Mouse (Mus musculus) heart, postnatal 4 days (tissue): ENCODE measurements around the gene Rrp12. TPM values are rescaled to one million over a fixed set of nuclear protein-coding genes. Genes with fewer than 3 reads are reported as not detected.
"Not testable (repeated sequence)": the region's sequence is repeated elsewhere in the genome, so short reads cannot be mapped to it uniquely, and the experiment has no call there.

Experiments
- DNase-seq: peaks from one replicate; pipeline ENCODE4 v3.0.0; 2021
- total RNA-seq, 2 experiments: library from RNA; stranded (reverse); gene quantifications; 2 replicates each; pipeline ENCODE4 v1.2.3; 2021

Rrp12 gene
- total RNA-seq: 10 to 100 TPM; 19.9 to 23.4 TPM

- DNase-seq: peak; percentile 79
Observed at GRCm38 (mm10) chr19:41895460-41896318, at the start of gene Rrp12. Gene Rrp12 (minus strand): TSS chr19:41896173.

- no peak for DNase-seq
Observed at GRCm38 (mm10) chr19:41943841-41944240, 47.9 kb upstream of the Rrp12 start.

GRCm38 (mm10) chr19:41938539-41938938 is 42.6 kb upstream of the Rrp12 start:
- no peak for DNase-seq

- DNase-seq: no peak
Observed at GRCm38 (mm10) chr19:41935921-41936320, 39.9 kb upstream of the Rrp12 start.

GRCm38 (mm10) chr19:41934124-41934523 is 38.2 kb upstream of the Rrp12 start:
- no peak for DNase-seq

- DNase-seq: peak; percentile 99
Observed at GRCm38 (mm10) chr19:41933179-41934086, 37.5 kb upstream of the Rrp12 start, which contains the start of the genes Exosc1 and Zdhhc16. Gene Exosc1 (minus strand): TSS chr19:41933423. Gene Zdhhc16 (plus strand): TSS chr19:41933480.

DNA sequence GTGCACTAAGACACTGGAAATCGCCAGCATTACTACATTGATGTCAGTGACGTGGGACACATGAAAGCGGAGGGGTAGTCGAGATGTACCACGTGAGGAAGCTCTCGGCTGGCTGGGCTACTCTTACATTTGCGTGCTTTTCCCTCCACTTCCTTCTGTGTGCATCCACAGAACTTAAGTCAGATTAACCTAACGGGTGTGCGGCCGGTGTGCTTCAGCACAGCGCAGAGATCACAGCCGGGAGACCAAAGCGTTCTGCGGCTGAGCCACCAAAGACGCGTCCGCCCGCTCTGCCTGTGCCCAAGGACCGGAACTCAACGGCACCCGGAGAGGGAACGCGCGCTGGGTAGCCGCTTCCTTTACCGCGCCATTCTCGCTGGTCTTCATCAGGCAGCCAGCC is 36.7 kb upstream of the Rrp12 start:
- DNase-seq: no peak

GRCm38 (mm10) chr19:41920412-41921067 is 24.6 kb upstream of the Rrp12 start:
- no peak for DNase-seq

GRCm38 (mm10) chr19:41919471-41919870 is 23.5 kb upstream of the Rrp12 start:
- no peak for DNase-seq

GRCm38 (mm10) chr19:41916853-41917252 is 20.9 kb upstream of the Rrp12 start:
- DNase-seq: no peak

DNA sequence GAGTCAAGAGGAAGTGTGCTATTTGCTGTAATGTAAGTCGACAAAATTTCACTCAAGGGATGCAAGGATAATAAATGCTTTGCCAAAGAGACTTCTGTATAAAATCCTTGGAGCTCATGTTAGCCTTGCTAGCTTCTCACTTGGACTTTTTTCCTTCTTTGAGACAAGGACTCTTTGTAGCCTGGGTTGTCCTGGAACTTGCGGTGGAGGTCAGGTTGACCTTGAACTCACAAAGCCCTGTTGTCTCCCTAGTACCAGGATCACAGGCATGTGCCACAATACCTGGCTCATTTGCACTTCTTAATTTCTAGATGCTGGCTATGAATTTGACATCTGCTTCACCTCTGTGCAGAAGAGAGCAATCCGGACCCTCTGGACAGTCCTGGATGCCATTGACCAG is 19.3 kb upstream of the Rrp12 start:
- no peak for DNase-seq

DNA sequence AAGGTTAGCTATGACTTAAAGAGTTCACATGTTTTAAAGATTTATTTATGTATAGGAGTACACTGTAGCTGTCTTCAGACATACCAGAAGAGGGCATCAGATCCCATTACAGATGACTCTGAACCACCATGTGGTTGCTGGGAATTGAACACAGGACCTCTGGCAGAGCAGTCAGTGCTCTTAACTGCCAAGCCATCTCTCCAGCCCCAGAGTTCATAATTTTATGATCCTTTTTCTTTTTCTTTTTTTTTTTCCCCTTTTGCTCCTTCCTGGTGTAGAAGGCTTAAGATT is 18.6 kb upstream of the Rrp12 start:
- DNase-seq: not testable (repeated sequence)

DNA sequence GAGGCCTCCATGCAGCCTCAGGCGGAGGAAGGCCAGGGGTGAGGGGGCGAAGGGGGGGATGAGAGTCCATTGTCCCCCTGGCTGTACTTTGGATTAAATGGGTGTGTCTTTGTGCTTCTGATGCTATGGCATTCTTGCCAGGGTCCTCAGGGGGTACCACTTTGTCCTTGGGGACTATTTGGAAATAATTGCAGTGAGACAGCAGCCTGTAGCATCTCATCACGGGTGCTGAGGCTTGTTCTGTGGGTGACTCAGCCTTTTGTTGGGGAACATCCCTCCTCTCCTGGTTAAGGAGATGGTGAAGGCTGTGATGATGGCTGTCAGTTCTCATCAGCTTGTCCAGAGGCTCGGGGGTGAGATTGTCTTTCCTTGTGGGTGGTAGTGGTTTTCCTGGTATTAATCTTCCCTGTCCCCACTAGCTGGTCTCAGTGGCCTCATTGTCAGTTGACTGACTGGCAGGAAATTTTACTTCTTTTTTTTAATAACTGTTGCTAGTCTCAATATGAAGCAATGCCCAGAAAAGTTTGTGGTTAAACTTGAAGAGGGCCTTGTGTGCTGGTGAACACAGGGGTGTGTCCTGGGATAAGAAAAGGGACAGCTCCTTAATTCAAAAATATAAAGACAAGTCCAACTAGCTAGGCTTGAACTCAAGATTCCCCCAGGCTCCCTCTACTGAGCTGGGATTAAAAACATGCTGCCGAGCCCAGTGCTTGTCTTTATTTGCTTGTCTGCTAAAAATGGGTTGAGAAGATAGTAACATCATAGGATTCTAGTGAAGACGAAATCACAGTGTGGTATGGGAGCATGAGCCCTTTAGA is 18.0 kb upstream of the Rrp12 start:
- DNase-seq: no peak

DNA sequence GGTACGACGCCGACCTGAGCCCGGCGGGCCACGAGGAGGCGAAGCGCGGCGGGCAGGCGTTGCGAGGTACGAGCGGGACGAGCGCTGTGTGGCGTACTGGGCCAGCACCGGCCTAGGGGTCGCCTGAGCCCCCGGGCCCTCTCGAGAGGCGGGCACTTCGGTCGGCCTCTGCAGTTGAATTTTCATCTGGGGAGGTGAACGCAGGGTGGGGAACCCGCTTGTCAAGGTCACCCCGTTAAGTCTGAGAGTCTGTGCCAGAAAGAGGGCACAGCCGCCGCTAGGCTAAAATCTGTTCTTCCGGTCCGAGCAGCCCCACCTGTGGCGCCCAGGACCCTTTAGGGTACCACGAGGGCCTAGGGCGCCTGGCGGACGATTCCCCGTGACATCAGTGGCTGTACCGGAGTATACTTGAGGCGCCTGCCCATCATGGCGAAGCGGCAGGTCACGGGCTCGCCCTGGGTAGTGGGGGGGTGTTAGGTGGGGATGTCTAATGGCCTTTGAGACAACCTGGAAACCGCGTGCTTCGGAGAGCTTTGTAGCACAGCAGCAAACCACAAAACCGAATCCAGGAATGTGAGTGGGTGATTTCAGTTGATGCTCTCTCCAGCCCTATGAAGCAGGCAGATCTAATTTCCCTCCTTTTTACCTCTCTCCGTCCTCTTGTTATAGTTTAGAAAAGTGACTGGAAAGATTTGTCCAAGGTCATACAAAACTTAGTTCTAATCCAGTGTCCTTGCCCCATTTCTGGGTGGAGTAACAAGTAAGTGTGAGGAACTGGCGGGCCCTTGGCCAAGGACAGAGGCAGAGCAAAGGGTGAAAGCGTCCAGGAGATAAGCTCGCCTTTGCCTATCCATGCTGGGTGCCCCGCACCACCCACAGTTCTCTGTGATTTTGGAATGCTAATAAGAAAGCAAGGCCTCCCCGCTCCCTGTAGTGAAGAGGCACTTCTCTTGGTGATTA is 16.4 kb upstream of the Rrp12 start:
- peak; percentile 52 for DNase-seq

DNA sequence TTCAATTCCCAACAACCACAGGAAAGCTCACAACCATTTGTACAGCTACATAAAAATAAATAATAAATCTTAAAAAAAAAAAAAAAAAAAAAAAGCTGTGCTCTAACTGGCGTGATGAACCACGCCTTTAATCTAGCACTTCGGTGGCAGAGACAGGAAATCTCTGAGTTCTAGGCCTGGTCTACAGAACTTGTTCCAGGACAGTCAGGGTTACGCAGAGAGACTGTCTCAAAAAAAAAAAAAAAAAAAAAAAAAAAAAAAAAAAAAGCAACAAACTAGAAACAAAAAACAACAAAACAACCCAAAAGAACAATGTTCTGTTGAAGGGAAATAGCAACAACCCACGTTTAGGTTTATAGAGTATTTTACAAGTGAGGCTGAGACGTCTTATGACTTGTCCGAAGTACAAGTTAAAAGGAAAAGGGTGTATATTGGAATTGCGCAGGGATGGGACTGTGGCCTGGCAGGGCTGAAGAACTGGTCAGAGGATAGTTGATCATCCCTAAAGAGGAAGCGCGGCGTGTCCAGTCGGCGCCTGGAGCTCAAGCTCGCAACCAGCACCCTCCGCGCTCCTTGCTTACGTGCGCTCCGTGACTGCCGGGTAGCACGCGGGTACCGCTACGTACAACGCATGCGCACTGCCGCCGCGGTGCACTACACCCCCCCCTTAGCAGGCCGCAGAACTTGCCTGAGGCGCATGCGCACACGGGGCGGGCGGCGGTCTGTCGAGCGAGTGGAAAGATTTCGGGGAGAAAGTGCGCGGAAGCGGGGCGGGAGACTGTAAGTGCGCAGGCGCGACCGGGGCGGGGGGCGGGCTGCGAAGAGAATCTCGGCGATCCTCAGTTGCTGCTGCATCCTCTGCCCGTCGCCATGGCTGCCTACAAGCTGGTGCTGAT is 15.5 kb upstream of the Rrp12 start, which contains the start of gene Pgam1:
TSS of gene Pgam1 (plus strand) at position 746 of the 896 bp plus-strand sequence.
- DNase-seq: peak; percentile 98

- no peak for DNase-seq
Observed at GRCm38 (mm10) chr19:41910396-41910795, 14.4 kb upstream of the Rrp12 start.

GRCm38 (mm10) chr19:41908736-41909135 is 12.8 kb upstream of the Rrp12 start:
- no peak for DNase-seq

GRCm38 (mm10) chr19:41907079-41907760 is 11.2 kb upstream of the Rrp12 start:
- DNase-seq: no peak
